Mouse (Mus musculus) liver, embryonic 12.5 days (tissue): ENCODE data around the gene Snd1. TPM values are rescaled to one million over a fixed set of nuclear protein-coding genes. Genes with fewer than 3 reads are reported as not detected.

Source experiments
- ATAC-seq: fragments of 200-750 bp; cut with Nextera tagmentation; 2 replicates; pipeline ENCODE4 v1.8.0; 2017; ENCODE audit warnings: moderate number of reproducible peaks, mild to moderate bottlenecking, moderate library complexity
- H3K27ac ChIP-seq: fragments of 300-500 bp; sonication (generic); 2 replicates; pipeline ENCODE4 v1.5.1; 2016; ENCODE audit warnings: mild to moderate bottlenecking
- H3K27me3 ChIP-seq: fragments of 300-500 bp; sonication (generic); replicated peaks from 2 replicates; pipeline ENCODE4 v1.6.1; 2016; ENCODE audit warnings: mild to moderate bottlenecking, moderate library complexity
- H3K36me3 ChIP-seq: fragments of 300-500 bp; sonication (generic); 2 replicates; pipeline ENCODE4 v1.6.1; 2016; ENCODE audit warnings: mild to moderate bottlenecking, moderate library complexity
- H3K4me1 ChIP-seq: fragments of 300-500 bp; sonication (generic); 2 replicates; pipeline ENCODE4 v1.6.1; 2016
- H3K4me2 ChIP-seq: fragments of 300-500 bp; sonication (generic); 2 replicates; pipeline ENCODE4 v1.6.1; 2016; ENCODE audit warnings: mild to moderate bottlenecking, moderate library complexity
- H3K4me3 ChIP-seq: fragments of 300-500 bp; sonication (generic); 2 replicates; pipeline ENCODE4 v1.5.1; 2016; ENCODE audit warnings: mild to moderate bottlenecking, moderate library complexity
- H3K9ac ChIP-seq: fragments of 300-500 bp; sonication (generic); 2 replicates; pipeline ENCODE4 v1.6.1; 2016; ENCODE audit warnings: mild to moderate bottlenecking, moderate library complexity
- H3K9me3 ChIP-seq: fragments of 300-500 bp; sonication (generic); replicated peaks from 2 replicates; pipeline ENCODE4 v1.6.1; 2016; ENCODE audit warnings: mild to moderate bottlenecking, moderate library complexity
- WGBS: fragments of 180-500 bp; shearing (Covaris S2); methylation state at CpG from one replicate; pipeline ENCODE4 v1.1.7; 2016; ENCODE audit not compliant: insufficient replicate concordance; 5-methylcytosine and 5-hydroxymethylcytosine counted together
- polyA plus RNA-seq: library from polyadenylated mRNA; unstranded; fragments of >200 nt; fragmentation: Nextera tagmentation; extraction: Ambion mirVana; gene quantifications from 2 replicates; pipeline ENCODE4 v1.2.1, GENCODE M21; 2016

Gene Snd1
- polyA plus RNA-seq, 1 experiment from 2014 or later = 82.0 TPM

- ATAC-seq = no peak
- 87% methylated on average over 3 of the region's 3 CpGs for WGBS
- no peak overlapping the region for H3K27ac ChIP-seq
- no peaks in the 10 kb centered on the region for H3K9me3 ChIP-seq
- no peaks in the 10 kb centered on the region for H3K27me3 ChIP-seq
- no peak overlapping the region for H3K4me2 ChIP-seq
- peaks cover 30% of the 10 kb centered on the region for H3K36me3 ChIP-seq
- no peaks in the 10 kb centered on the region for H3K4me1 ChIP-seq
- no peak overlapping the region for H3K4me3 ChIP-seq
- H3K9ac ChIP-seq = no peak overlapping the region
These were observed 397.5 kb downstream of the Snd1 start for GRCm38 (mm10) chr6:28872421-28872795.

- H3K9ac ChIP-seq = no peak overlapping the region
These were observed 399.1 kb downstream of the Snd1 start for GRCm38 (mm10) chr6:28874053-28874452.

GRCm38 (mm10) chr6:28874759-28875158, 399.8 kb downstream of the Snd1 start:
- 82% methylated on average over 5 of the region's 5 CpGs for WGBS
- Histone ChIP-seq H3K9ac (no peak overlapping the region), H3K4me1 (peaks cover 11% of the 10 kb centered on the region), H3K4me3 (no peak overlapping the region), H3K27ac (no peak overlapping the region), H3K27me3 (no peaks in the 10 kb centered on the region), H3K36me3 (peaks cover 43% of the 10 kb centered on the region), H3K4me2 (no peak overlapping the region), H3K9me3 (no peaks in the 10 kb centered on the region)
- ATAC-seq = no peak

More at GRCm38 (mm10) chr6:28874053-28874452, 399.1 kb downstream of the Snd1 start:
- peaks cover 11% of the 10 kb centered on the region for H3K4me1 ChIP-seq
- WGBS = 82% methylated on average over 11 of the region's 11 CpGs
- no peak overlapping the region for H3K4me3 ChIP-seq
- H3K27ac ChIP-seq = no peak overlapping the region
- no peak for ATAC-seq
- H3K36me3 ChIP-seq = peaks cover 40% of the 10 kb centered on the region
- no peaks in the 10 kb centered on the region for H3K27me3 ChIP-seq
- no peaks in the 10 kb centered on the region for H3K9me3 ChIP-seq
- H3K4me2 ChIP-seq = no peak overlapping the region

- Histone ChIP-seq H3K4me1 (peaks cover 11% of the 10 kb centered on the region), H3K9ac (no peak overlapping the region), H3K9me3 (no peaks in the 10 kb centered on the region), H3K27me3 (no peaks in the 10 kb centered on the region), H3K4me2 (no peak overlapping the region), H3K36me3 (peaks cover 48% of the 10 kb centered on the region), H3K27ac (no peak overlapping the region), H3K4me3 (no peak overlapping the region)
- ATAC-seq = no peak
- WGBS = 64% methylated on average over 1 of the region's 1 CpGs
These were observed 400.4 kb downstream of the Snd1 start for GRCm38 (mm10) chr6:28875333-28875732.

- Histone ChIP-seq H3K4me1 (peaks cover 19% of the 10 kb centered on the region), H3K27me3 (no peaks in the 10 kb centered on the region), H3K9me3 (no peaks in the 10 kb centered on the region), H3K27ac (no peak overlapping the region), H3K9ac (no peak overlapping the region), H3K4me2 (no peak overlapping the region), H3K36me3 (peaks cover 57% of the 10 kb centered on the region), H3K4me3 (no peak overlapping the region)
- 67% methylated on average over 3 of the region's 3 CpGs for WGBS
- no peak for ATAC-seq
These were observed 401.6 kb downstream of the Snd1 start for GRCm38 (mm10) chr6:28876492-28876891.

- H3K4me1 ChIP-seq = peaks cover 22% of the 10 kb centered on the region
- H3K27me3 ChIP-seq = no peaks in the 10 kb centered on the region
- no peak overlapping the region for H3K9ac ChIP-seq
- H3K36me3 ChIP-seq = peaks cover 74% of the 10 kb centered on the region
- H3K9me3 ChIP-seq = no peaks in the 10 kb centered on the region
- ATAC-seq = no peak
- H3K4me3 ChIP-seq = no peak overlapping the region
- no peak overlapping the region for H3K4me2 ChIP-seq
- no peak overlapping the region for H3K27ac ChIP-seq
- 34% methylated on average over 7 of the region's 7 CpGs for WGBS
These were observed 403.2 kb downstream of the Snd1 start for GRCm38 (mm10) chr6:28877945-28878666.

- Histone ChIP-seq H3K4me2 (no peak overlapping the region), H3K4me3 (no peak overlapping the region), H3K36me3 (peaks cover 85% of the 10 kb centered on the region), H3K9me3 (no peaks in the 10 kb centered on the region), H3K27ac (no peak overlapping the region), H3K4me1 (peaks cover 22% of the 10 kb centered on the region), H3K27me3 (no peaks in the 10 kb centered on the region), H3K9ac (no peak overlapping the region)
- ATAC-seq = no peak
- 39% methylated on average over 8 of the region's 8 CpGs for WGBS
These were observed 404.4 kb downstream of the Snd1 start for GRCm38 (mm10) chr6:28879315-28879714.

- Histone ChIP-seq H3K27me3 (no peaks in the 10 kb centered on the region), H3K9ac (no peak overlapping the region), H3K9me3 (no peaks in the 10 kb centered on the region), H3K36me3 (peaks cover 85% of the 10 kb centered on the region), H3K27ac (no peak overlapping the region), H3K4me3 (no peak overlapping the region), H3K4me2 (no peak overlapping the region), H3K4me1 (peaks cover 22% of the 10 kb centered on the region)
- WGBS = 37% methylated on average over 4 of the region's 4 CpGs
- no peak for ATAC-seq
These were observed 406.0 kb downstream of the Snd1 start for GRCm38 (mm10) chr6:28880909-28881308.

GRCm38 (mm10) chr6:28883518-28883917, 408.6 kb downstream of the Snd1 start:
- H3K27me3 ChIP-seq = no peaks in the 10 kb centered on the region
- WGBS = 75% methylated on average over 5 of the region's 5 CpGs
- no peak overlapping the region for H3K4me2 ChIP-seq
- no peak overlapping the region for H3K9ac ChIP-seq
- peaks cover 14% of the 10 kb centered on the region; the same call in 1 of the 2 replicates for H3K4me1 ChIP-seq
- H3K9me3 ChIP-seq = no peaks in the 10 kb centered on the region
- no peak overlapping the region for H3K27ac ChIP-seq
- no peak for ATAC-seq
- no peak overlapping the region for H3K4me3 ChIP-seq
- H3K36me3 ChIP-seq = peaks cover 87% of the 10 kb centered on the region

- Histone ChIP-seq H3K36me3 (peaks cover 94% of the 10 kb centered on the region), H3K27ac (no peak overlapping the region), H3K4me2 (no peak overlapping the region), H3K9me3 (no peaks in the 10 kb centered on the region), H3K9ac (no peak overlapping the region), H3K4me1 (no peaks in the 10 kb centered on the region), H3K4me3 (no peak overlapping the region), H3K27me3 (no peaks in the 10 kb centered on the region)
- 84% methylated on average over 7 of the region's 7 CpGs for WGBS
- ATAC-seq = no peak
These were observed 411.9 kb downstream of the Snd1 start for GRCm38 (mm10) chr6:28886724-28887440.

- no peaks in the 10 kb centered on the region for H3K27me3 ChIP-seq
- no peak overlapping the region for H3K4me3 ChIP-seq
- no peaks in the 10 kb centered on the region for H3K9me3 ChIP-seq
- 88% methylated on average over 6 of the region's 6 CpGs for WGBS
- H3K4me2 ChIP-seq = no peak overlapping the region
- no peak overlapping the region for H3K27ac ChIP-seq
- no peak overlapping the region for H3K9ac ChIP-seq
- H3K4me1 ChIP-seq = no peaks in the 10 kb centered on the region
- ATAC-seq = no peak
- peaks cover 65% of the 10 kb centered on the region for H3K36me3 ChIP-seq
These were observed 415.5 kb downstream of the Snd1 start for GRCm38 (mm10) chr6:28890426-28890825.

GRCm38 (mm10) chr6:28891480-28891879, 416.5 kb downstream of the Snd1 start:
- Histone ChIP-seq H3K4me1 (no peaks in the 10 kb centered on the region), H3K27ac (no peak overlapping the region), H3K36me3 (peaks cover 54% of the 10 kb centered on the region), H3K9ac (no peak overlapping the region), H3K4me3 (no peak overlapping the region), H3K9me3 (no peaks in the 10 kb centered on the region), H3K27me3 (no peaks in the 10 kb centered on the region), H3K4me2 (no peak overlapping the region)
- WGBS = 69% methylated on average over 9 of the region's 9 CpGs
- no peak for ATAC-seq
